10 mouse cellular contexts compared by ENCODE assay signal in genomic region chr4:127232028-127232427, GRCm38 (mm10). TPM values are rescaled to one million over a fixed set of nuclear protein-coding genes. Genes with fewer than 3 reads are reported as not detected.
DNase-seq lines count a peak whose midpoint lies in the region; ATAC-seq and TF ChIP-seq lines count a peak whose summit lies in the region.
"Had no signal": no experiment of that assay in that cellular context is flagged by ENCODE, and none has a peak within 500 bp of the region (broad histone marks: within the 10 kb centered on the region; RNA-seq: fewer than 3 reads in every experiment).

No protein-coding gene starts in this region.

- H3K36me3 ChIP-seq in forebrain, postnatal 0 days (ENCODE audit: insufficient read depth), result no peaks in the 10 kb centered on the region; the same call in 1 of the 2 replicates
- no peaks in the 10 kb centered on the region for H3K36me3 ChIP-seq in liver, embryonic 11.5 days (ENCODE audit: control insufficient read depth, insufficient read depth, low read length)
- H3K36me3 ChIP-seq in kidney, embryonic 16.5 days (ENCODE audit: insufficient read depth, low read length), result no peaks in the 10 kb centered on the region
- H3K36me3 ChIP-seq: limb, embryonic 12.5 days had no signal

- no peak for TF ChIP-seq POLR2A in cerebellum, adult 2 months (IDR thresholded peaks at IDR 0.05; ENCODE audit: borderline replicate concordance, insufficient read depth, low read length)

- ATAC-seq in forebrain, postnatal 0 days, result peak; percentile 77
- no peak for ATAC-seq in liver, embryonic 11.5 days (replicated peaks; ENCODE audit: low FRiP score)
- ATAC-seq in kidney, embryonic 16.5 days (ENCODE audit: low FRiP score, low TSS enrichment), result no peak

- H3K27me3 ChIP-seq in cerebellum, adult 2 months (ENCODE audit: control insufficient read depth, insufficient read depth, low read length), result no peaks in the 10 kb centered on the region
- no peaks in the 10 kb centered on the region for H3K27me3 ChIP-seq in forebrain, postnatal 0 days (ENCODE audit: insufficient read depth, low read length)
- H3K27me3 ChIP-seq in liver, embryonic 11.5 days (replicated peaks; ENCODE audit: control insufficient read depth, insufficient read depth, low read length), result peaks cover 29% of the 10 kb centered on the region
- peaks cover 24% of the 10 kb centered on the region for H3K27me3 ChIP-seq in kidney, embryonic 16.5 days (ENCODE audit: insufficient read depth, low read length)

- TF ChIP-seq CTCF in cerebellum, adult 2 months (IDR thresholded peaks at IDR 0.05; ENCODE audit: borderline replicate concordance, insufficient read depth, low read depth, low read length), result no peak
- TF ChIP-seq CTCF in forebrain, postnatal 0 days (IDR thresholded peaks at IDR 0.05; ENCODE audit: low read depth), result no peak

- H3K4me2 ChIP-seq in forebrain, postnatal 0 days (ENCODE audit: low read depth), result peak overlapping the region; percentile 38
- no peak overlapping the region for H3K4me2 ChIP-seq in liver, embryonic 11.5 days
- H3K4me2 ChIP-seq in kidney, embryonic 16.5 days (replicated peaks; ENCODE audit: low read depth, low read length), result no peak overlapping the region
- H3K4me2 ChIP-seq: limb, embryonic 12.5 days had no signal

- H3K27ac ChIP-seq in cerebellum, adult 2 months (ENCODE audit: insufficient read depth, low read length), result peak overlapping the region; percentile 14; the same call in 1 of the 2 replicates
- H3K27ac ChIP-seq in forebrain, postnatal 0 days (ENCODE audit: low read depth, low read length), result peak overlapping the region; percentile 88
- no peak overlapping the region for H3K27ac ChIP-seq in liver, embryonic 11.5 days (ENCODE audit: low read depth, low read length)
- no peak overlapping the region for H3K27ac ChIP-seq in kidney, embryonic 16.5 days (ENCODE audit: low read length)
- H3K27ac ChIP-seq: limb, embryonic 12.5 days had no signal

- H3K4me3 ChIP-seq in cerebellum, adult 2 months (replicated peaks; ENCODE audit: insufficient read depth, low read depth, low read length), result no peak overlapping the region
- no peak overlapping the region for H3K4me3 ChIP-seq in forebrain, postnatal 0 days (ENCODE audit: low read depth, low read length)
- H3K4me3 ChIP-seq in liver, embryonic 11.5 days (ENCODE audit: low read depth, low read length), result no peak overlapping the region
- no peak overlapping the region for H3K4me3 ChIP-seq in kidney, embryonic 16.5 days (ENCODE audit: low read length)
- H3K4me3 ChIP-seq: erythroblast, embryonic 14.5 days; limb, embryonic 12.5 days had no signal

- H3K9ac ChIP-seq in forebrain, postnatal 0 days, result peak overlapping the region; percentile 35; the same call in 1 of the 2 replicates
- no peak overlapping the region for H3K9ac ChIP-seq in liver, embryonic 11.5 days (ENCODE audit: low read depth, low read length)
- no peak overlapping the region for H3K9ac ChIP-seq in kidney, embryonic 16.5 days (replicated peaks; ENCODE audit: low read length)
- H3K9ac ChIP-seq: limb, embryonic 12.5 days had no signal

- peaks cover 27% of the 10 kb centered on the region for H3K4me1 ChIP-seq in cerebellum, adult 2 months (ENCODE audit: control insufficient read depth, insufficient read depth, low read length)
- H3K4me1 ChIP-seq in forebrain, postnatal 0 days (ENCODE audit: insufficient read depth), result peaks cover 18% of the 10 kb centered on the region
- 0 out of 2 replicates have a peak, but pooled peaks cover 6% of the 10 kb centered on the region for H3K4me1 ChIP-seq in liver, embryonic 11.5 days (replicated peaks; ENCODE audit: control insufficient read depth, insufficient read depth, low read length)
- peaks cover 5% of the 10 kb centered on the region; the same call in 1 of the 2 replicates for H3K4me1 ChIP-seq in kidney, embryonic 16.5 days (ENCODE audit: insufficient read depth, low read length)

- WGBS in cerebellum, adult 2 months, result 6% methylated on average over 6 of the region's 6 CpGs
- 4% methylated on average over 6 of the region's 6 CpGs for WGBS in forebrain, postnatal 0 days
- WGBS in liver, embryonic 11.5 days, result 47% methylated on average over 6 of the region's 6 CpGs
- 38% methylated on average over 6 of the region's 6 CpGs for WGBS in kidney, embryonic 16.5 days

- H3K9me3 ChIP-seq in forebrain, postnatal 0 days (ENCODE audit: low read length), result no peaks in the 10 kb centered on the region
- no peaks in the 10 kb centered on the region for H3K9me3 ChIP-seq in liver, embryonic 11.5 days (ENCODE audit: control insufficient read depth, low read length)
- H3K9me3 ChIP-seq in kidney, embryonic 16.5 days (ENCODE audit: low read length), result no peaks in the 10 kb centered on the region
- H3K9me3 ChIP-seq: limb, embryonic 12.5 days had no signal

- DNase-seq in cerebellum, adult 2 months, result peak; percentile 90 to 93
- DNase-seq in forebrain, postnatal 0 days, result peak; percentile 95
- DNase-seq in left cerebral cortex, adult 11 months (ENCODE audit: low spot score), result peak; percentile 70
- peak; percentile 16 for DNase-seq in retina, adult 2 months (ENCODE audit: low read depth, low spot score)
- no peak for DNase-seq in liver, embryonic 11.5 days (ENCODE audit: low spot score)
- DNase-seq in adrenal gland, adult 8-10 months, result no peak
- no peak for DNase-seq in urinary bladder, postnatal 4 days (ENCODE audit: low spot score in 2 of 2)

RNA-seq across cellular contexts. Expression of gene Smim12, which starts 11.6 kb away (rescaled TPM):
- 95.5 and 106 TPM in 2 replicates for polyA plus RNA-seq in cerebellum, adult 2 months (2012; rRNA removed)
- total RNA-seq in forebrain, postnatal 0 days (2014; rRNA removed), result 30.2 and 43.8 TPM in 2 replicates
- polyA plus RNA-seq in forebrain, postnatal 0 days (2015; fragmentation: Nextera tagmentation; extraction: Ambion mirVana), result 61.4 and 64.8 TPM in 2 replicates
- 56.5 and 56.9 TPM in 2 replicates for polyA plus RNA-seq in liver, embryonic 11.5 days (2014; fragmentation: Nextera tagmentation; extraction: Ambion mirVana)
- 10 to 100 TPM; 58.8 to 73.0 (median 67.6) TPM for total RNA-seq in adrenal gland, adult 8-10 months (2022)
- polyA plus RNA-seq in kidney, embryonic 16.5 days (2015; fragmentation: Nextera tagmentation; extraction: Ambion mirVana), result 66.6 and 74.9 TPM in 2 replicates

Comparison
In these comparisons a context has a peak if more than half of its experiments do, and no peak if none do; other contexts are left out.
1. DNase-seq: peak in cerebellum, adult 2 months (2 of 2), forebrain, postnatal 0 days (single experiment), left cerebral cortex, adult 11 months (single experiment) and retina, adult 2 months (single experiment); none in liver, embryonic 11.5 days (single experiment), adrenal gland, adult 8-10 months (single experiment) and urinary bladder, postnatal 4 days (0 of 2).
2. H3K27ac ChIP-seq: peak in cerebellum, adult 2 months (single experiment) and forebrain, postnatal 0 days (single experiment); none in liver, embryonic 11.5 days (single experiment) and kidney, embryonic 16.5 days (single experiment).